Mouse (Mus musculus) adrenal gland, postnatal 4 days (tissue): ENCODE measurements around the gene Kidins220. TPM values are rescaled to one million over a fixed set of nuclear protein-coding genes. Genes with fewer than 3 reads are reported as not detected.
A peak's percentile ranks its signal among the peaks of the same experiment; 100 is the strongest.

Experiments
- DNase-seq, 2 experiments: peaks; one replicate each; pipeline ENCODE4 v3.0.0; 2021 to 2022; ENCODE audit warnings: low spot score in 2 of 2, mixed read lengths in 2 of 2
- long read RNA-seq, 2 experiments: library from polyadenylated mRNA; stranded (forward); transcript quantifications; one replicate each; pipeline ENCODE4 v2.0.0; 2021
- total RNA-seq, 2 experiments: library from RNA; stranded (reverse); gene quantifications; 2 replicates each; pipeline ENCODE4 v1.2.3; 2021

Gene Kidins220
- total RNA-seq: 100 to 1,000 TPM in 1 of 2 experiments, 10 to 100 TPM in 1; 94.4 to 126 TPM
- long read RNA-seq, experiment 1, partial matches to known transcripts: 3 of 26 reads
- long read RNA-seq, experiment 1, other reads (novel, unspliced or antisense): 23 of 26 reads
- long read RNA-seq, experiment 2, partial matches to known transcripts: 11 of 40 reads
- long read RNA-seq, experiment 2, other reads (novel, unspliced or antisense): 29 of 40 reads

DNA sequence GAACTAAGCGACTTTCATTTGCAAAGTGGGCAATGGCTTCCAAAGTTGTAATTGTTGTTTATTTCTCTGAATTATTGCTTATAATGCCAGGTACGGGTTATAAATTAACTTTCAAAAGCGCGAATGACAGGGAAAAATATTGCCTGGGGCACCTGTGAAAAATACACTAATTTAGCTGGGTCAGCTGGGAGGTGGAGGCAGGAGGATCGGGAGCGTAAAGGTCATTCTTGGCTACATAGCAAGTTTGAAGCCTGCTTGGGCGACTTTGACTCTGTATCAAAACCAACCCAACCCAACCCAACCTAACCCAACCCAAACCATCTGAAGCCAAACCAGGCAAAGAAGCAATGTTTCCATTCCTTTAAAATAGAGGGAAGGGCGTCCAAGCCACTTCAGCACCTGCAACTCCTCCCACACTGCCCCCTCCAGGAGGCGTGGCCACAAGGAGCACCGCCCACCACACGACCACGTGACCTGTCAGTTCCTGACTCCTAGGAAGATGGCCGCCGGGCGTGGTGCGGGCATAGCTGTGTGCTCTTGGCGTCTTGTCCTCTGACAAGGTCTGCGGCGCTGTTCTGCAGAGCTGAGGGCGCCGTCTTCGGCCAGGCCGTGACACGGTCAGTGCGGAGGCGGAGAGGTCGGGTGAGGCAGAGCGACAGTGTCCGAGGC is at the start of gene Kidins220:
Kidins220 (plus strand) TSS at position 480 of the 669 bp plus-strand sequence.
- DNase-seq: peak; percentile 91 to 92

DNA sequence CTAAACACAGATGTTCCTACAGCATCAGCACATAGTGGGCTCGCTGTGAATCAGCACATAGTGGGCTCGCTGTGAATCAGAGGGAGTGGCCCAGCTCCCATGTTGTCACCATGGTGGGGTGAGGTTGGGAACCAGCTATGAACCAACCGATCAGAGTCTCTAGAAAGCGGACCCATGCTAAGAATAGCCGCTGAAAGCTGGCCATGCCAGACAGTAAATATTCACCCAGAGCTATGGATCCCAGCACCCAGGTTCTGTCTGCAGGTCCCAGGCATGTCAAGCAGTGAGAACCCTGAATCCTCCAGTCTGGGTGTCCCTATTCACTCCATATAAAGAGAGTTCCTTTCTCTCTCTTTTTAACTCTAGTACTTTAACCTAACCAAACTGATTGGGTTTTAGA is 49.4 kb upstream of the Kidins220 start:
- no peak for DNase-seq

DNA sequence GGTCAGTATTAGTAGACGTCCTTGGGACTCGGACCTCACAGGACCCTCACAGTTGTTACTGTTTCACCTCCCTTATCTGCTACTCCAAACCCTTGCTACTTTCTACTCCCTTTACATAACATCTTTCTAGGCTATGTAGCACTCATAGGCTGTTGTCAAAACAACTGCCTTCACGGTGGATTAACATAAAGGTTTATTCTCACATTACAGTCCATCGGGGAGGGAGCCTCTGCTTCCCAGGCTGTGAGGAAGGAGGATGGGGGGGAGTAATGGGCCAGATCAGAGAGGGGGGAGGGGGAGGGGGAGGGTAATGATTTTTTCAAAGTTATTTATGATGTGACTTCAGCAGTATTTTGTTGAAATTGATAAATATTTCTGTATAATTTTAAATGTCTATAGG is 49.0 kb upstream of the Kidins220 start:
- DNase-seq: no peak

DNA sequence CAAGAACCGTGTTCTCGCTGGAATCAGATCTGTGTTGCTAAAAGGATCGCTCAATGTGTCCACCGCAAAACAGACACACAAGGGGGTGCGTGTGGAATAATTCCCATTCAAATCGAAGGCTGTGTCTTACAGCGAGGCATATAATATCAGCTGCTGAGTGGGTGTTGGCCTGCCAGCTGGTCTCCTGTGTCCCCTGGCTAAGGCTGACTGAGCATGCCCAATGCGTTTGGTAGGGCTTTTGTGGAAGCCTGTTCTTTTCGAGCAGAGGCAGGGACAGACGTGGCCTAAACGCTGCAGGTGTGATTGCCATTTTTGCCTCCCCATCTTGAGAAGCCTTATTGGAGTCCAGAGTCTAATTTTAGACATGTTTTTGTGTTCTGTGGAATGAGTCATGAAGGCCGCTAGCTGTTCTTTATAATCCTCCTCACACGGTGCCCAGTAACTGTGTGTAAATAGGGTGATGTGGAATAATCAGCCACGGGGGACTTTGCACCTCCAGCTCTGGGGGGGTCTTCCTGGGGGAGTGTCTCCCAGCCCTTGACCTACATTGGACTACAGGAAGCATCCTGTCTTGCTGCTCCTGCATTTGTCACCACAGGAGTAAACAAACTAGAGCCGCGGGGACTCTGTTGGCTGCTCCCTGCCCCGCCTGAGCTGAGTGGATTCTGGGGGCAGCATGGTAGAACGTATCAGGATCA is 46.5 kb upstream of the Kidins220 start:
- DNase-seq: no peak

DNA sequence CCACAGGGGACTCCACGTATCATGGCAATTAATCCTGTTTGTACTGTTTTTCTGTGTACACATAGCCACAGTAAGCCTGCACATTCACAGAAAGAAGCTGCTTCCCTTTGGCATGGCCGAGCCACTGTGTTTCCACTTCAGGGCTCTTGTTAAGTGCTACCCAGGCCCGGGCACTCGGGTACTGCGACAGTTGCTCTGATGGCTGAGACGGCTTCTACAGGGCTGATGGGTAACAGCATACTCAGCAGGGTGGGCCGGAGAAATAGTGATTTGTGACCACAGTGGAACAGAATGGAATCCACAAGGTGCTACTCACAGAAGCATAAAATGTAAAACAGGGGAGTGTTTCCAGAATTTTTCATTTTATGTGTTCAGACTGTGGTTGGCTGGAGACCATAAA is 45.7 kb upstream of the Kidins220 start:
- DNase-seq: no peak

DNA sequence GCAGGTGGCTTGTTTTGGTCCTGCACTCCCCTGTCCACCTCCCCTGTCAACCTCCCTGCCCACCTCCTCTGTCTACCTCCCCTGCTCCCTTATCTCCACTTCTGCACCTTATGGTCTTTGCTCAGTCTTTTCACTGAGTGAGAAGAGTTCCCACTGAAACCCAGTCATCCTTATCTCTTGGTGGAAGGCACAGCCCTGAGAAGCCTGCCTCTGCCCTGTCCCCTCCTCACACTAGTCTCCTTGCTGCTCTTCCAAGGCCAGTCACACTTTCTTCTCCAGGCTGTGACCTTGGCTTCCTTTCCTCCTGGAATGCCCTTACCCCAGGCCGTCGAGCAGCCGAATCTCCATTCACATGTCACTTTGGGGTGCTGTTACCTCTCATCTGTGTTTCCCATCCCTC is 44.0 kb upstream of the Kidins220 start:
- no peak for DNase-seq

DNA sequence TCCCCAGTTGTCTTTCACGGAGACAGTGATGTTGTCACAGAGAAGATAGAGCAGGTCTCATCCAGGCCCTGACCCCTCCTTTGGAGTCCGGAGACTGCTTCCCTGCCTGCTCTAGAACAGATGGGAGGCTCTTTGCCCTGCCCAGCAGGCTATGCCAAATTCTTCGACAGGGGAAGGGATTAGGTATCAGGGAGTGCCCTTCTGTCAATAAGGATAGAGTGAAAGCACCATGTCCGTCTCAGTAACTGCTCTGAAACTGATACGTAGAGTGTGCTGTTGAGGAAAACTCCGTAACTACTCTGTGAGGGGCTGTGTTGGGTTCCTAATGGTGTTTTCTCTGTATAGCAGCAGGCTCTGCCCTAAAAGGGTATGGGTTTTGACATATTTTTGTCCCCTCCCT is 42.6 kb upstream of the Kidins220 start:
- no peak for DNase-seq

DNA sequence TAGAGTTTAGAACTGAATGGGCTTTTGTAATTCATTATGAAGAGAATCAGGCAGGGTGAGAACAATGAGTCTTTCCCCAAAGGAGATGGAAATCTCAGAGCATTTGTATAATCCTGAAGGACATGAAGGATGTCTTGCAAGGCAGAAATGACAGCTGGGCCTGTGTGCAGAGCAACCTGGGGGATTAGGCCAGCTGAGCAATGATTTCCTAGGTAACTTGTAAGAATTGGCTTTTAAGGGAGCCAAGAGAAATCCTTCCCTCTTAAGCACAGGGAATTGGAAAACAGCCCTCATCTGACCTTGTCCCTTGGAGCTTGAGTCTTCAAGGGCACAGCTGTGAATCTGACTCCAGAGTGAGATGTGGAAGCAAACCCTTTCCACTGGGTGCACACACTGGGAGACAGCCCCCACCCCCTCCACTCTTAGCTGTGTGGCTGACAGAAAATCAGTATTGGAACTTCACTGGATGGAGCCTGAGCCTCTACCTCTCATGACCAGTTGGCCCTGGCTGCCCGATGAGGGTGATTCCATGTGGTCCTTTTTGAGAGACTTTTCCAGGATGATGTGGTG is 41.4 kb upstream of the Kidins220 start:
- DNase-seq: no peak

DNA sequence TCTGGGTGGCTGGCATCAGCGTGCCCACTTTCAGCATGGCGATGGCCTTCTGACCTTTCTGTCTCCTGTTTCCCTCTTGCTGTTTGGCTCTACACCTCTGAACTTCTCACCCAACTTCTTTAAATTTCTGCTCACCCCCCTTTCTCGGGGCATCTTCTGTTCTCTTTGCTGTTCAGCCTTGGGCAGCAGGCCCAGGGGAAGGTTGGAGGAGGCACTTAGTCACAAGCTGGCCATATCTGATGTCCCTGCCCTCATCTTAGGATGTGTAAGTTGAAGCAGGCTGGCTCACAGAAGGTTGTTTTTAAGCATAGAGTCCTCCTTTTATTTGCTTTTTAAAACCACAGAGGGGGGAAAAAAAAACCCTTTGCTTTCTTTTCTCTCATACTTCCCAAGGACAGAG is 40.7 kb upstream of the Kidins220 start:
- DNase-seq: peak in 1 of 2 experiments; percentile 32

DNA sequence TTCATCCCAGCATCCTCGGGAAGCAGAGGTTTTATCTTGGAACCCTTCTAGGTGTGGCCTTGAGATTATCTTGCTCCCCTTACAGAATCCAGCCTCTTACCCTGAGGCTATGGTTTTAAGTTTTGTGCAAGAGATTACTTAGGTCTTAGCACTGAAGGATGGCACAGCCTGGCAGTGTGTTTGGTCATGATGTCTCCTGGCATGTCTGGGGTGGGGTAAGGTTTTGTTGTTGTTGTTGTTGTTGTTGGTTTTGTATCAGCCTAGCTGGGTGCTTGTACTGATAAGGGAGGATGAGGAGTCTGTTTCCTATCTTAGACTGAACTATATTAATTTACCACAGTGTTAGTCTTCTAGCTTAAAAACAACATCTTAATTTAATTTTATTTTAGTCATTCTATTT is 38.4 kb upstream of the Kidins220 start:
- no peak for DNase-seq

DNA sequence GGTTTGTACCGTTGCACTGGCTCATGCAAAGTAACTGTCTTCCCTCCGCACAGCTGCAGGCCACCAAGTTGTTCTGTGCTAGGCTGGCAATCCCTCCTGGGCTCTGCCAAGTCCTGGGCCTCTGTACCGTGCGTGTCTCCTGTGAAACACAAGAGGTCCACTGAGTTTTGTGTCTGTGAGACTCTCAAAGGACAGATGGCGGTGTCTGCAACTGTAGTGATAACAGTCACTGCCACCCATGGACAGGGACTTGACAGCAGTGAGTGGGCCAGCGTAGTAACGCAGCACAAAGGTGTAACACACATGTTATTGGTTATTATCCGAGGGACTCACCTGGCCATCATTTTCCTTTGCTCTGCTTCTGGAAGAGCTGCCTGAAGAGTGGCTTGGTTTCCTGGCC is 35.4 kb upstream of the Kidins220 start:
- no peak for DNase-seq

DNA sequence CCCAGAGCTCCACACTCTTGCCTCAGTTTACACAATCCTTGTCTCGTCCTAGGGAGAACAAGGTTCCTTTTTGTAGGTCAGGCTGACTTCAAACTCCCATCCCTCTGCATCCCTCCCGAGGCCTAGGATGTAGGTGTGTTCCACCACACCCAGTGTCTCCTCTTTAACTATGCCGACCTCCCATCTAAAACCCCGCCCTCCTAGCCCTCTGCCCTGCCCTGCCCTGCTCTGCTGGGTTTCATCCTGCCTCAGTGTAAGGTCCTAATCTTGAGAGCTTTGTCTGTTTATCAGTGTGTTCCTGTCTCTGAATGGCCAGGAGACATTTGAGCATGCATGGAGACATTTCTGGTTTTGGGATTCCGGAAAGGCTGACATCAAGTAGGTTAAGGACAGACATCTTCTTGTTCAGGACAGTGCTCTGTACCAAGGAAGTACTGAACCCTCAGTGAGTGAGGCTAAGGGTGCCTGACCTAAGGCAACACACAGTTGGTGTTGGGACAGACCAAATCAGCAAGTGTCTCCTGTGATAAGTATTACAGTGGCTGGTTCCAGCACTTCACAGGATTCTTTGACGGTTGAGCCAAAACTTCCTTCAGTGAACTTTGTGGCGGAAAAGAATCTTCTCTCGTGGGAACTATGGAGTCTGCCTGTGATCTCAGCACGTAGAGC is 32.0 kb upstream of the Kidins220 start:
- no peak for DNase-seq

DNA sequence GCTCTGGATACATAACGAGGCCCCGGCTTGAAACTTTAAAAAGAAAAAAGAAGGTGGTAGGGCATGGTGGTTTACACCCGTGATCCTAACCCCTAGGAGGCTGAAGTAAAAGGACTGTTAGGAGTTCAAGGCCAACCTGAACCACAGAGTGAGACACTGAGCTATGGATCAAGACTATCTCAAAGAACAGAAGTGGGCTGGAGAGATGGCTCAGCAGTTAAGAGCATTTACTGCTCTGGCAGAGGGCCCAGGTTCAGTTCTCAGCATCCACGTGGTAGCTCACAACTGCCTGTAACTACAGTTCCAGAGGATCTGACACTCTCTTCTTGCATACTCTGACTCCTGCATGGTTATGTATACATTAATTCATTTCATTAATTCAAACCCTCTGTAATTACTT is 31.3 kb upstream of the Kidins220 start:
- no peak for DNase-seq

DNA sequence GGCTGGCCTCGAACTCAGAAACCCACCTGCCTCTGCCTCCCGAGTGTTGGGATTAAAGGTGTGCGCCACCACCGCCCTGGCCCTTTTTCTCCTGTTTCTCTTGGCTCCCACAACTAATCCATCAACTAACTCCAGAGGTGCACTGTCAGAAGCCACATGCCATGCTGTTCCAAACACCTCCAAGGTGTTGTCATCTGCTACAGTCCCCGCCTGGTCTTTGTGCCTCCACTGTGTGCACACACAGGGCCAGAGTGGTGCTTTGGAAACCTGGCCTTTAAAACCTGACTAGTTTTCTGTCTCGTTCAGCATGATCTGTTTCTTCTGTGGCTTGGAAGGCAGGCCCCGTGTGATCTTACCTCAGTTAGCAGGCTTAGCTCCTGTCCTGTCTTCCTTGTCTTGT is 30.1 kb upstream of the Kidins220 start:
- DNase-seq: no peak

DNA sequence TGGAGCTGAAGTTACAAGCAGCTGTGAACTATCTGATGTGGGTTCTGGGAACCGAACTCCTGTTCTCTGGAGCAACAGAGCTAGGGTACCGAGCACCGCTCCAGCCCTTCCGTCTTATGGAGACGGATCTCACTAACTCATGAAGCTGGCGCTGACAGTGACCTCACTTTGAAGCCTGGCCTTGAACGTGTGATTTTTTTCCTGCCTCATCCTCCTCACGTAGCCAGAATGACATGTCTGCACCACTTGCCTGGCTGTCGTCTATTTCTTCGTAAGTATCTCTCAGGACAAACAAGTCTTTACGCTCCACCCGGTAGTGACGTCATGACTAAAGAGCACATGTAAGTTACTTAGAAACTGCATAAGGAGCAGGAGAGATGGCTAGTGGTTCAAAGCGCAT is 27.7 kb upstream of the Kidins220 start:
- DNase-seq: no peak

DNA sequence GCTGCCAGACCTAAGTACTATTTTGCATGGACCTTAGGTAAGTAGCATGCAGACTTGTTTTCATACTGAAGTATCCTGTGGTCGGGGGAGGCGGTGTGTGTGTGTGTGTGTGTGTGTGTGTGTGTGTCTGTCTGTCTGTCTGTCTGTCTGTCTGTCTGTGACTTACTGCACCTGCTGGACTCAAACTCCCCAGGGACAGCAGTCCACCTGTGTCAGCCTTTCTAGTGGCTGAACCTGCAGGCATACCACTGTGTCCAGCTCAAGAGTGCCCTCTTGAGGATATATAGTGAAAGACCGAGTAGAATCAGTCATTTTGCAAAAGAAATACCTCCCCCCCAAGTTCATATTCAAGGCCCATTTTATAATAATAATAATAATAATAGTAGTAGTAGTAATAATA is 26.4 kb upstream of the Kidins220 start:
- DNase-seq: no peak

DNA sequence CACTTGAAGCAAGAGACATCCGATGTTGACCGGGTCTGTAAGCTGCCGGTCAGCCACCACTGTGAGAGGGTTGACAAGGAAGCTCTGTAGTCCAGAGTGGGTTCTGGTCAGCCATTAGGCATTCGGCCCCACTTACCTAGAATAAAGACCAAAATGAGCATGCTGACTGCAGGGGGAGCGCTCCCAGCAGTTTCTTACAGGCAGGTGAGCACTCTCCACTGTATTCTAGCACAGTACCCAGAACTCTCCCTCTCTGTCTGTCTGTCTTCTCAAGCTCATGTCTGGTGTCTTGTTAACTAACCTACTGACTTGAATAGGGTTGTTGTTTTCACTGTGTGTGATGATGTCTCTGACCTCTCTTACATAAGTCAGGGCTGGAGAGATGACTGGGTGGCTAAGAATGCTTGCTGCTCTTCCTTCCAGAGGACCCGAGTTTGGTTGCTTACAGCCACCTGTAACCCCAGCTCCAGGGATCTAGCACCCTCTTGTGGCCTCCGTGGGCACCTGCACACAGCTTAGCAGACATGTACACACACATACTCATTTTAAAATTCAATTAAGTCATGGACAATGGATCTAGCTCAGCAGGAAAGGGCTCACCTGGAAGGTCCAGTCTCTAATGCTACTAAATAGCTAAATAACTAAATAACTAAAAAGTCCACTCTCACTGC is 24.2 kb upstream of the Kidins220 start:
- DNase-seq: no peak

DNA sequence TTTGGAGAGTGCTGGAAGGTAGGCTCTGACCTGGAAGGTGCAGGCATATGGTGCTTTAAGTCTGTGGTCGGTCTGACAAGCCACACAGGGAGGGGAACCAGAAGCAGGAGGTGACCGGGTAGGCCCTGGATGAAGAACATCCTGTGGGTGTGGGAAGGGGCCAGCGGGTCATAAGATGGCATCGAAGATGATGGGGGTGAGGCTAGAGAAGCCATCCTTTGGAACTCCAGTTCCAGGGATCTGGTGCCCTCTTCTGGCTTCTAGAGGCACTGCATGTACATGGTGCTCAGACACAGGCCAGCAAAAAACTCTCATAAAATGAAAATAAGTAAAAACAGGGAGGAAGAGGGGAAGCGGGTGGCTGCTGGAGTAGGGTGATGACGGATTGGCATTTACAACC is 22.6 kb upstream of the Kidins220 start:
- DNase-seq: peak in 1 of 2 experiments; percentile 27

DNA sequence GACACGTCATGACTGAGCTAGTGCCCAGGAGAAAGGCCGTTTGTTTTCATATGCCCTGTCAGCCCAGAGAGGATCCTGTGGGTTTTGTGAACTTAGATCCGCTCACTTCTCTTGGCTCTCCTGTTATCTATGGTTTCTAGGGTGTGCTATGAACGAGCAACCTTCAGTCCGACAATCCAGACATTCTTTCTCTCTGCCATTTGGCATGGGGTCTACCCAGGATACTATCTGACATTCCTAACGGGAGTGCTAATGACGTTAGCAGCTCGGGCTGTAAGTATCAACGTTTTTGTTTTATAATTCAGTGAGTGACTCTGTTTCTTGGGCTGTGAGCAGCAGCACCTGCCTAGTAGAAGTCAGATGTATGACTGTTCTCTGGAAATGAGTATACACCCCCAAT is 19.6 kb upstream of the Kidins220 start:
- no peak for DNase-seq

DNA sequence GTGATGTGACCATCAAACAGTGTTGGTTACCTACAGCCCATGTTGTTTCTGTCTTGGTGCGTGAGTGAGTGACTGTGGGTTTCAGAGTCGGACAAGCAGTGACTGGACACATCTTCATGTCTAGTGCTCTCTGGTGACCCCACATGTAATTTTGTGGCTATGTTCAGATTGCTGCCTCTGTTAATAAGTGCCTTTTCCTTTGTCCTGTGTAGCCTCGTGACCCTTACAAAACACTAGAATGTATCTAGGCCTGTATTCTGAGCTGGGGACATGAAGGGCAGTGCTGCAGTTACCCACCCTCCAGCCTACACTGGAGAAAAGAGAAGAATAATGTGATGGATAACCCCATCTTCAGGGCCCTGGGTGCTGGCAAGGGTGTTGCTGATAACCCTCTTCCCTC is 16.2 kb upstream of the Kidins220 start:
- no peak for DNase-seq

DNA sequence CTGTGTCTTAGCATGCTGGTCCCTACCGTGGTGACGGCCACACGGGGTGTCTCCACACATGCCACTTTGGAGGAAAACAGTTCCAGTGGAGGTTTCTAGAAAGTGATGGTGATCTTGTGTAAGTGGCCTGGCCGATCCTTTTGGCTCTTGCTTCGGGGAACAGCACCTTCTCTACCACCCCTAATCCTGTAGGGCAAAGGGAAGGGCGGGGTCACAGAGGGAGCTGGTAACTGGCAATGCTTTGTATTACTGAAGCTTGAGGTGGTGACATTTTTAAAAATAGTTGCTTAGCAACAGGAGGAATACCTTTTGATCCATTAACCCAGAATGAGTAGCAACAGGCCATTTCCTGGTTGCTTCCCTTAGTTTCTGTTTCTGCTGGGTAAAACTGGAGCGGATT is 12.9 kb upstream of the Kidins220 start:
- DNase-seq: no peak
